Mouse (Mus musculus) monocyte, adult 5-6 weeks (primary cell): Measurements from ENCODE around the gene Timm10b. TPM values are rescaled to one million over a fixed set of nuclear protein-coding genes. Genes with fewer than 3 reads are reported as not detected.
A peak's percentile ranks its signal among the peaks of the same experiment; 100 is the strongest.

ENCODE experiments used
- ATAC-seq: fragments of 153-309, 156-312 bp; replicated peaks from 2 replicates; pipeline ENCODE4 v1.8.0; 2017; ENCODE audit warnings: mild to moderate bottlenecking; ENCODE audit not compliant: low TSS enrichment, insufficient number of reproducible peaks, severe bottlenecking, poor library complexity, low FRiP score
- total RNA-seq: library from RNA; stranded (forward); fragments of 200-1000, 200-491, 200-594 nt; gene quantifications from 3 replicates; pipeline ENCODE4 v1.2.3, GENCODE M21; 2017

Timm10b gene
- total RNA-seq, 1 experiment from 2014 or later: 57.4 TPM

DNA sequence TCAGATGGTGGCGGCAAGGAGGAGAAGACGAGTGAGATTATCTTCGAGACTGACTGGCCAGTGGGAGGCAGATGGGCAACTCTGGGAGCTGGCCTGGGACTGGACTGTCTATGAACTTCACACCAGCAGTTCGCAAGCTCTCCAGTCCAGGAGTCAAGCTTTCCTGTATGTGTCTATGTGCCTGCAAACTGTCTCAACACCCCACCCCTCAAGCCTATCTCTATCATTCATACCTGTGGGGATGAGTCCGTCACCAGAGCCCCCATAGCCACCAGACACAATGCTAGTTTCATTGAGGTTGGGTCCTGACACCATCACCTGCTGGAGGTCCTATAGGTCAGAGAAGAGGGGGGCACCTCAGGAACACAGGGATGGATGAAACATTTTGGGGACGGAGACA is 1.1 kb upstream of the Timm10b start:
- no peak for ATAC-seq

DNA sequence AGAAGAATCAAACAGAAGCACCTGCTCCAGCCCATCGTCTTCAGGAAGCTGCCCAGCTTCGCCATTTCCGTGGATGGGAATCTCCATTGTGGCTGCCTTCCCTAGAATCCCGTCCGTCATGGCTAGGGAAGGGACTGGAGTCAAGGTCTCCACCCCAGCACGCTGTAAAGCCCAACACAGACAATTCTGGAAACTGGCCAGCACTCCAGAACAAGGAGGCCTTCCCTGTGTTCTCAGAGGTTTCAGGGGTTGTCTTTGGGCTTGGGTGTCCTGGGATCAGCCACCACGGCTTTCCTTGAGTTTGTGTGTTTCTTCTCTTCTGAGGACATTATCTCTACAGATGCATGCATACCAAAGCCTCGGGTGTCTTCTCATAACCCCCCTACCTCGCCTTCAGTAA is 552 bp upstream of the Timm10b start:
- no peak for ATAC-seq

DNA sequence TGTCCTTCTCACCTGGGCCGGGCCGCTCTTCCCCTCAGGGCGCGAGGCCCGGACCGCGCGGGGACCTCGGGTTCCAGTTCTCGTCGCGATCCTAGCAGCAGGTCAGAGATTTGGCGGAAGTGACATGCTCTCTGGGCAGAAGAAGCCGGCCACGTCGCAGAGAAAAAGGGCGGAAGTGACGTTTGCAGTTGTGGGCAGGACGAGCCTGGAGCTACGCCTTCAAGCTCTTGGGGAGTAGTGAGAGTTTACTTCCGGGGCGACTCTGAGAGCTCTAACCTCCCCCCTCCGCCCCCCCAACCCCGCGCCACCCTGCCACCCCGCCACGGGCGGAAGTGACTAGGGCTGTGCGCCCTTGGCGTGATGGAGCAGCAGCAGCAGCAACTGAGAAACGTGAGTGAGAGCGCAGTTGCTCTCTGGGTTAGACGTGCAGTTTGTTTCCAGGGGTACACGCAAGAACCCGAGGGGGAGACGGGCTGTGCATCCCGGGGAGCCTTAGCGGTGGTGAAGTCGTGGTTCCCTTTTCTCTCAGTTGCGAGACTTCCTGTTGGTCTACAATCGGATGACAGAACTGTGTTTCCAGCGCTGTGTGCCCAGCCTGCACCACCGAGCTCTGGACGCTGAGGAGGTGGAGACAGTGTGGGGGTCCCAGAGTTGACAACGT is 507 bp downstream of the Timm10b start, which contains the start of the genes Arfip2 and Gm45799:
Arfip2 (minus strand) TSS at position 184 of the 661 bp plus-strand sequence.
Gm45799 (plus strand) TSS at position 320 of the 661 bp plus-strand sequence.
- ATAC-seq: peak; percentile 91

DNA sequence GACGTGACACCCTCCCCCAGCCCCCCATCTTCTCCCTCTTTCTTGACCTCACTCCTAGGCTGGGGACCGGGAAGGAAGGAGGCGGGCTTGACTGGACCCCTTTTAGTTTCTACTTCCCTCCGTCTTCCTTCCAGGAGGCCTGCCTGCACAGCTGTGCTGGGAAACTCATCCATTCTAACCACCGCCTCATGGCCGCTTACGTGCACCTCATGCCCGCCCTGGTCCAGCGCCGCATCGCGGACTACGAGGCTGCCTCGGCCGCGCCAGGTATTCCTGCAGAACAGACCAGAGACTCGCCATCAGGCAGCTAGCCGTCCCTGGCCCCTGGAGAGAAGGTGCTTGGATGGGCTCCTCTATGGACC is 1.0 kb downstream of the Timm10b start:
- no peak; the same call in 1 of the 2 replicates for ATAC-seq

DNA sequence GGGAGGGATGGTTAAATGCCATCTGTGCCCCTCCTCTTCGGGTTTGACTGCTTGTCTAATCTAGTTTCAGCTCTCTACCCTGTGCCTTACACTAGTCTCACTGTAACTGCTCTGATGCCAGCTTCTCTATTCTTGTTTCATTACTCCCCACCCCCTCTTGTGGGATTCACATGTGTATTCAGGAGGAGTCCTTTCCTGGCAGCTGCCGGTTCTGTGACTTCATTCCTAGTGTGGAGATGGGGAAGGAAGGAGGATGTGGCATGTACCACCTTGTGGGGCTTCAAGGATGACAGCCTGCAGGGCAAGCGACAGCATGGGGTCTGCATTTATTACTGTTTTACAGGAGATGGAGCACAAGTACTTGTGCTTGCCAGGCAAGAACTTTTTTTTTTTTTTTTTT is 2.1 kb downstream of the Timm10b start:
- ATAC-seq: no peak

DNA sequence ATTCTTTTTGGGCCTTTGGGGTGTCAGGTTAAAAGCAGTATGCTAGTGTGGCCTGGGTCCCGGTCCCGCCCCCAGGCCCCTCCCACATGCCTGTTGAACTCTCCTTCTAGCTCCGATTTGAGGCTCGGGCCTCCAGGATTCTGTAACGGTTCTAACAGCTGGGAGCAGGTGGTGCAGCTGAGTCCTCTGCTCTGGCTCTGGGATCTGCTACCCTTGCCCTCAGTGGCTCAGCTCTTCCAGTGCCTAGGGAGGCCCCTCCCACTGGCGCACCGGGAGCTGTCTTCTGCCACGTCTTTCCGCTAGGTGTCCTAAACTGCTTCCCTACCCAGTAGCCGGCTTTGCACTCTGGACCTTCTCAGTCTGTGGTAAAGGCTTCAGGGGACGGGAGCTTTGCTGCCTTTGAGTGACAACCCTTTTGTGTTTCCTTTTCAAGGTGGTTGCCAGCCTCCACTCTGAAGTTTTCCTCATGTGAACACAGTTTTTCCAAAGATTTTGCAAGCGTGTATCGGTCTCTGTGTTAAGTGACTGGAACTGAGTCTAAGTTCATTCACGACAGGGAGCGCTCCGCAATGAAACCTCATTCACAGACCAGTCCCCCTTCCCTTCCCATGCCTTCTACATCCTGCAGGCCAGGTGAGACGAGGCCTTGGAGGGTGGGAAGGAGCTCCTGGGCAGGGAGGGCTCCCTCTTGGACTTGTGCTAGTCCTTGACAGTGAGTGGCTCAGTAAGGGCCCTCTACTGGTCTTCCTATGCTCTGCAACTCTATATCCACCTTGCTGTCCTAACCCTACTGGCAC is 11.0 kb downstream of the Timm10b start, which contains the start of gene Dnhd1:
Dnhd1 (plus strand) TSS at position 189 of the 797 bp plus-strand sequence.
- ATAC-seq: peak; percentile 85

DNA sequence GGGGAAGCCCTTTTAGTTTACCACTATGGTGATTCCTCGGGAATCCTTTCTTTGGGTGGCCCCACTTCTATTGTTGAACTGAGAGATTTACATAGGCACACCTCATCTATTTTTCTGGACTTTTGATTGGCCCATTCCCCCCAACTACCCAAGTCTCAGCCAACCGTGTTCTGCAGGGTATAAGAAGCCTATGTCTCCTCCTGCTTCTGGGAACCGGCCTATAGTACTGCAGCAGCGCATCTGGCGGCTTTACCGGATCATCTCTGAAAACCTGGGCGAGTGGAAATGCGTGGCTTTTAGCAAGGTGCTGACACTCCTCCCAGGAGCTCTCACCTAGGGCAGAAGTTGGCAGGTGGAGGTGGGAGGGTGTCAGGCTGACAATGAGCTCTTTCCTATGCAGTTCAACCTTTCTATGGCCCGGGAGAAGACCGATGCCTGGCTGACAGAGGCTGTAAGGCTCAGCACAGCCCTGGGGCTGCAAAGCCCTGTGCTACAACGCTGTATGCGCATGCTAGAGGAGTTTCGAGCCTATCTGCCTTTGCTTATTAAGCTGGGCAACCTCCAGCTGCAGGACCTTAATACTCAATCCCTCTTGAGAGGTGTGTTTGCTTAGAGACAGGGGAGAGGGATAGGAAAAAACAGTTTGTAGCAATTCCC is 45.8 kb downstream of the Timm10b start:
- no peak for ATAC-seq

DNA sequence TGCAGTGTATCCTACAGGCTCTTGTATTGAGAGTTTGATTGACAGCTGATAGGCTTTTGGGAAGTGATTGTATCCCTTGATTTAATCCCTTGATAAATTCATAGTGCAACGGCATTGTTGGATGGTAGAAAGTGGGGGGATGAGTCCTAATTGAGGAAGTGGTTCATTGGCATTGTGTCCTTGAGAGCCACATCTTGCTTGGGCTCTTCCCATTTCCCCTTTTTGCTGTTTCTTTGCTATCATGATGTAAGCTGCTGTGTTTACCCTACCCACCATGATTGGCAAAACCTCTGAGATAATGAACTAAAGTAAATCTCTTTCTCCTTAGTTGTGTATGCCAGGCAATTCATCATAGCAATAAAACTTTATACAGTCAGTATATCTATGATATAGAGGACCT is 51.0 kb downstream of the Timm10b start:
- peak; percentile 66 for ATAC-seq

Other genes starting within 250 kb of the Timm10b start
- 11.8 to 20.1 TPM (median 19.5 TPM) in 3 replicates for gene Fam160a2, start 240.0 kb upstream of the Timm10b start, total RNA-seq
- gene Cnga4, start 235.5 kb upstream of the Timm10b start, total RNA-seq: not detected in 3 replicates
- gene Cckbr, start 214.3 kb upstream of the Timm10b start, total RNA-seq: not detected in 3 replicates
- gene Cavin3, start 157.8 kb upstream of the Timm10b start, total RNA-seq: not detected in 3 replicates
- gene Smpd1, start 85.7 kb upstream of the Timm10b start, total RNA-seq: 20.2 to 29.2 TPM (median 28.0 TPM) in 3 replicates
- 6.0 to 25.3 TPM (median 10.9 TPM) in 3 replicates for gene Apbb1, start 58.4 kb upstream of the Timm10b start, total RNA-seq
- not detected in 3 replicates for gene Hpx, start 39.9 kb upstream of the Timm10b start, total RNA-seq
- gene Trim3, start 6.5 kb upstream of the Timm10b start, total RNA-seq: 4.9 to 26.3 TPM (median 23.4 TPM) in 3 replicates
- gene Arfip2, start 360 bp downstream of the Timm10b start, total RNA-seq: 35.1 to 41.9 TPM (median 38.1 TPM) in 3 replicates
- gene Gm45799, start 496 bp downstream of the Timm10b start, total RNA-seq: 1.5 to 7.3 TPM (median 2.1 TPM) in 3 replicates
- gene Dnhd1, start 10.8 kb downstream of the Timm10b start, total RNA-seq: 1.6 to 6.3 TPM (median 5.8 TPM) in 3 replicates
- gene Ilk, start 96.5 kb downstream of the Timm10b start, total RNA-seq: 105 to 145 TPM (median 128 TPM) in 3 replicates
- 9.4 to 15.5 TPM (median 14.7 TPM) in 3 replicates for gene Rrp8, start 97.3 kb downstream of the Timm10b start, total RNA-seq
- 113 to 187 TPM (median 117 TPM) in 3 replicates for gene Taf10, start 104.3 kb downstream of the Timm10b start, total RNA-seq
- gene Tpp1, start 112.2 kb downstream of the Timm10b start, total RNA-seq: 13.5 to 25.3 TPM (median 22.9 TPM) in 3 replicates
- not detected in 3 replicates for gene Dchs1, start 147.6 kb downstream of the Timm10b start, total RNA-seq
- 12.5 to 18.7 TPM (median 17.9 TPM) in 3 replicates for gene Mrpl17, start 171.0 kb downstream of the Timm10b start, total RNA-seq